Comparison of ENCODE assay signal across 15 mouse cellular contexts in genomic region chr8:75135756-75136155, GRCm38 (mm10). TPM values are rescaled to one million over a fixed set of nuclear protein-coding genes. Genes with fewer than 3 reads are reported as not detected.
DNase-seq lines count a peak whose midpoint lies in the region; ATAC-seq lines count a peak whose summit lies in the region.
"Had no signal": no experiment of that assay in that cellular context is flagged by ENCODE, and none has a peak within 500 bp of the region (broad histone marks: within the 10 kb centered on the region; RNA-seq: fewer than 3 reads in every experiment).

No protein-coding gene starts in this region.

- no peak overlapping the region for H3K27ac ChIP-seq in hindbrain, embryonic 14.5 days
- H3K27ac ChIP-seq in hindbrain, embryonic 12.5 days: no peak overlapping the region
- H3K27ac ChIP-seq in neural tube, embryonic 13.5 days (replicated peaks): no peak overlapping the region
- H3K27ac ChIP-seq in midbrain, embryonic 16.5 days (ENCODE audit: low read length): 0 out of 2 replicates have a peak overlapping the region, but pooled peaks have one; percentile 7
- H3K27ac ChIP-seq: embryonic facial prominence, embryonic 12.5 days; liver, embryonic 13.5 days; macrophage had no signal

- no peak overlapping the region for H3K9ac ChIP-seq in hindbrain, embryonic 14.5 days
- H3K9ac ChIP-seq in hindbrain, embryonic 12.5 days: no peak overlapping the region
- 0 out of 2 replicates have a peak overlapping the region, but pooled peaks have one; percentile 22 for H3K9ac ChIP-seq in neural tube, embryonic 13.5 days
- no peak overlapping the region for H3K9ac ChIP-seq in midbrain, embryonic 16.5 days (ENCODE audit: low read depth, low read length)
- H3K9ac ChIP-seq: embryonic facial prominence, embryonic 12.5 days; liver, embryonic 13.5 days had no signal

- peak; percentile 49; the same call in 1 of the 2 replicates for ATAC-seq in hindbrain, embryonic 14.5 days (ENCODE audit: low FRiP score)
- no peak for ATAC-seq in hindbrain, embryonic 12.5 days (ENCODE audit: low FRiP score)
- ATAC-seq in neural tube, embryonic 13.5 days (ENCODE audit: low read depth): peak; percentile 62
- peak; percentile 63 for ATAC-seq in midbrain, embryonic 16.5 days
- ATAC-seq: Patski had no signal

- no peaks in the 10 kb centered on the region for H3K36me3 ChIP-seq in hindbrain, embryonic 14.5 days (replicated peaks; ENCODE audit: control insufficient read depth, insufficient read depth)
- H3K36me3 ChIP-seq in hindbrain, embryonic 12.5 days: no peaks in the 10 kb centered on the region
- H3K36me3 ChIP-seq in neural tube, embryonic 13.5 days: no peaks in the 10 kb centered on the region
- no peaks in the 10 kb centered on the region for H3K36me3 ChIP-seq in midbrain, embryonic 16.5 days (ENCODE audit: control insufficient read depth, insufficient read depth, low read length)

- no peak overlapping the region for H3K4me3 ChIP-seq in hindbrain, embryonic 14.5 days (replicated peaks; ENCODE audit: low read length)
- H3K4me3 ChIP-seq in hindbrain, embryonic 12.5 days: no peak overlapping the region
- H3K4me3 ChIP-seq in neural tube, embryonic 13.5 days: no peak overlapping the region
- no peak overlapping the region for H3K4me3 ChIP-seq in midbrain, embryonic 16.5 days (ENCODE audit: low read depth, low read length)
- H3K4me3 ChIP-seq: embryonic facial prominence, embryonic 12.5 days; liver, embryonic 13.5 days; myocyte had no signal

- no peaks in the 10 kb centered on the region for H3K27me3 ChIP-seq in hindbrain, embryonic 14.5 days (ENCODE audit: control insufficient read depth, insufficient read depth, low read length)
- no peaks in the 10 kb centered on the region for H3K27me3 ChIP-seq in hindbrain, embryonic 12.5 days
- H3K27me3 ChIP-seq in neural tube, embryonic 13.5 days: no peaks in the 10 kb centered on the region
- no peaks in the 10 kb centered on the region for H3K27me3 ChIP-seq in midbrain, embryonic 16.5 days (ENCODE audit: control insufficient read depth, insufficient read depth, low read depth, low read length)
- H3K27me3 ChIP-seq: CH12.LX; embryonic facial prominence, embryonic 12.5 days; liver, embryonic 13.5 days; Patski had no signal

- H3K4me1 ChIP-seq in hindbrain, embryonic 14.5 days (replicated peaks; ENCODE audit: control insufficient read depth, insufficient read depth, low read length): no peaks in the 10 kb centered on the region
- H3K4me1 ChIP-seq in hindbrain, embryonic 12.5 days: no peaks in the 10 kb centered on the region
- peaks cover 13% of the 10 kb centered on the region; the same call in 1 of the 2 replicates for H3K4me1 ChIP-seq in neural tube, embryonic 13.5 days (replicated peaks)
- H3K4me1 ChIP-seq in midbrain, embryonic 16.5 days (ENCODE audit: control insufficient read depth, insufficient read depth, low read length): no peaks in the 10 kb centered on the region
- H3K4me1 ChIP-seq: embryonic facial prominence, embryonic 12.5 days had no signal

- no peaks in the 10 kb centered on the region for H3K9me3 ChIP-seq in hindbrain, embryonic 14.5 days (ENCODE audit: control insufficient read depth, low read length)
- no peaks in the 10 kb centered on the region for H3K9me3 ChIP-seq in hindbrain, embryonic 12.5 days (replicated peaks)
- no peaks in the 10 kb centered on the region for H3K9me3 ChIP-seq in neural tube, embryonic 13.5 days
- no peaks in the 10 kb centered on the region for H3K9me3 ChIP-seq in midbrain, embryonic 16.5 days (replicated peaks; ENCODE audit: control insufficient read depth, low read length, poor library complexity, severe bottlenecking)
- H3K9me3 ChIP-seq: embryonic facial prominence, embryonic 12.5 days; liver, embryonic 13.5 days had no signal

- DNase-seq in adrenal gland, adult 2 months: peak; percentile 10
- no peak for DNase-seq in adrenal gland, postnatal 4 days (ENCODE audit: low spot score in 2 of 2)
- DNase-seq in hindbrain, embryonic 14.5 days (ENCODE audit: low spot score): no peak
- DNase-seq in neural tube, embryonic 10.5 days (ENCODE audit: extremely low spot score, low spot score): no peak
- DNase-seq in thymus, postnatal 10 days (ENCODE audit: low spot score in 2 of 2): no peak
- DNase-seq: gastrocnemius, postnatal 10 days; liver, embryonic 13.5 days had no signal

- WGBS in hindbrain, embryonic 14.5 days: 50% methylated on average over 1 of the region's 1 CpGs
- WGBS in hindbrain, embryonic 12.5 days: 71% methylated on average over 1 of the region's 1 CpGs
- WGBS in neural tube, embryonic 13.5 days: 28% methylated on average over 1 of the region's 1 CpGs
- WGBS in midbrain, embryonic 16.5 days: 50% methylated on average over 1 of the region's 1 CpGs

- no peak overlapping the region for H3K4me2 ChIP-seq in hindbrain, embryonic 14.5 days (replicated peaks)
- H3K4me2 ChIP-seq in hindbrain, embryonic 12.5 days (replicated peaks): no peak overlapping the region
- H3K4me2 ChIP-seq in neural tube, embryonic 13.5 days: no peak overlapping the region
- H3K4me2 ChIP-seq in midbrain, embryonic 16.5 days (ENCODE audit: low read length): no peak overlapping the region
- H3K4me2 ChIP-seq: embryonic facial prominence, embryonic 12.5 days; liver, embryonic 13.5 days had no signal

RNA-seq across cellular contexts. Expression of gene Mcm5, which starts 26.4 kb away (rescaled TPM):
- 1 to 10 TPM; 8.2 to 9.8 TPM for total RNA-seq in adrenal gland, adult 2 months (2021)
- polyA plus RNA-seq in adrenal gland, adult 2 months (2012; rRNA removed): 6.7 and 7.3 TPM in 2 replicates
- 10 to 100 TPM; 49.7 to 62.0 TPM for total RNA-seq in adrenal gland, postnatal 4 days (2021)
- 27.0 and 33.3 TPM in 2 replicates for polyA plus RNA-seq in hindbrain, embryonic 14.5 days (2014; fragmentation: Nextera tagmentation; extraction: Ambion mirVana)
- polyA plus RNA-seq in hindbrain, embryonic 12.5 days (2016; fragmentation: Nextera tagmentation; extraction: Ambion mirVana): 98.7 and 105 TPM in 2 replicates
- 33.4 and 42.1 TPM in 2 replicates for polyA plus RNA-seq in neural tube, embryonic 13.5 days (2015; fragmentation: Nextera tagmentation; extraction: Ambion mirVana)
- 23.0 and 24.9 TPM in 2 replicates for polyA plus RNA-seq in midbrain, embryonic 16.5 days (2015; fragmentation: Nextera tagmentation; extraction: Ambion mirVana)

RNA-seq across cellular contexts. Expression of gene Hmox1, which starts 42.3 kb away (rescaled TPM):
- total RNA-seq in adrenal gland, adult 2 months (2021): 100 to 1,000 TPM in 1 of 2 experiments, 10 to 100 TPM in 1; 59.0 to 146 TPM
- polyA plus RNA-seq in adrenal gland, adult 2 months (2012; rRNA removed): 37.4 and 66.4 TPM in 2 replicates
- 10 to 100 TPM; 37.8 to 41.5 TPM for total RNA-seq in adrenal gland, postnatal 4 days (2021)
- 10.2 and 10.5 TPM in 2 replicates for polyA plus RNA-seq in hindbrain, embryonic 14.5 days (2014; fragmentation: Nextera tagmentation; extraction: Ambion mirVana)
- polyA plus RNA-seq in hindbrain, embryonic 12.5 days (2016; fragmentation: Nextera tagmentation; extraction: Ambion mirVana): 18.7 and 19.6 TPM in 2 replicates
- polyA plus RNA-seq in neural tube, embryonic 13.5 days (2015; fragmentation: Nextera tagmentation; extraction: Ambion mirVana): 16.0 and 16.7 TPM in 2 replicates
- polyA plus RNA-seq in midbrain, embryonic 16.5 days (2015; fragmentation: Nextera tagmentation; extraction: Ambion mirVana): 9.5 and 9.7 TPM in 2 replicates
